Mouse (Mus musculus) thymus, postnatal 10 days (tissue): Measurements from ENCODE around the gene Anxa11.
"Not testable (repeated sequence)": the region's sequence is repeated elsewhere in the genome, so short reads cannot be mapped to it uniquely, and the experiment has no call there.

Experiments used
- DNase-seq, 2 experiments: peaks; one replicate each; pipeline ENCODE4 v3.0.0; 2021; ENCODE audit warnings: low spot score in 2 of 2

Gene Anxa11

DNA sequence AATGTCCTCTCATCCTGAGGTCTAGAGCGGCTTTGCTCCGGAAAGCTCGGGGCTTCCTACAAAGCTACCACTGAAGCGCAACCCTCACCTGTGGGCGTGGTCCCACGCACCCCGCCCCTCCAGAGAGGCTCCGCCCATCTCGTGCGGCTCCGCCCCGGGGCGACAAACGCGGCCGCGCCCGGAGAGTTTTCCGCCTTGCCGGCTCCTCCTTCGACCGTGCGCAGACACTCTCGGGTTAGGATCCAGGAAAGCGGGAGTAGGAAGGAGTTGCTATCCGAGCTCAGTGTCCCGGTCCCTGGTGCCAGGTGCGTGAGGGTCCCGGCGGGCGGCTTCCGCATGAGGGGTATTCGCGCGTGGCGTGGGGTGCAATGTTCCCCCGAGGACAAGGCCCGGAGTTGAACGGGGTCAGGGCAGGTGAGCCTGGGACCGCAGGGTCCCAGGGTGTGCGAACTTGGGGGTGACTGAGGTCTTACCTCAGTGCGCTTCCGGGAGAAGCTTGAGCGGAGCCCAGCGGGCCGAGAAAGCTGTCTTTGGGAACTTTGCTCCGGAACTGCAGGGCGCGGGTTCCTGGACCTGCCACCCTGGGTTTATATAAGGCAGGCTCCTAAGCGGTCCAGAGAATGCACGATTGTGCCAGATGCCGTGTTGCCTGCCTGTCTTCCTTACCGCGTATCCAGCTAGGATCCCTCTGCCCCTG, at the start of gene Anxa11:
Gene Anxa11 (plus strand): TSS at position 166 of the 697 bp plus-strand sequence.
- peak; percentile 81 to 94 for DNase-seq

DNA sequence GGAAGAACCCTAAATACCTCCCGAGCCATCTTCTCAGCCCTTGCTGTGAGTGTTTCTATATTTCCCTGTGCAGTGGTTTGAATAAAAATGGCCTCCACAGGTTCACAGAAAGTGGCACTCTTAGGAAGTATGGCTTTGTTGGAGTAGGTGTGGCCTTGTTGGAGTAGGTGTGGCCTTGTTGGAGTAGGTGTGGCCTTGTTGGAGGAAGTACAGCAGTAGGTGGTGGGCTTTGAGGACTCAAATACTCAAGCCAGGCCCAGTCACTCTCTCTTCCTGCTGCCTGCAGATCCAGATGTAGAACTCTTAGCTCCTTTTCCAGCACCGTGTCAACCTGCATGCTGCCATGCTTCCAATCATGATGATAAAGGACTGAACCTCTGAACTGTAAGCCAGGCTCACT, 47.6 kb upstream of the Anxa11 start:
- DNase-seq = no peak

DNA sequence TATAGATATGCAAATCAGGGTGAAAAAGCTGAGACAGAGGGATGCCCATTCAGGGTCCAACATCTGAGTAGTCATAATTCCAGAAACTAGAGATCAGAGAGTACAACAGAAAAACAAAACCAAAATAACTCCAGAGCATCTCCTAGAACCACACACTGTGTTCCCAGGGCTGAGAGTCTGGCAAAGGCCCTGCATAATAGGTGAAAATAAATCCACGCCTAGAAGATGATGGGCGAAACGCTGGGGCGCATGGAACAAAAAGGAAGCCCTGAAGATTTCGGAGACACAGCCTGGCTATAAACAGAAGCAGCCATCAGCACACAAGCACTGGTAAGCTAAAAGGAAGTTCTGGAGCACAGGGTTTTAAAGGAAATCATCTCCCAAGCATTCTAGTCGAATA, 46.9 kb upstream of the Anxa11 start:
- DNase-seq = no peak

DNA sequence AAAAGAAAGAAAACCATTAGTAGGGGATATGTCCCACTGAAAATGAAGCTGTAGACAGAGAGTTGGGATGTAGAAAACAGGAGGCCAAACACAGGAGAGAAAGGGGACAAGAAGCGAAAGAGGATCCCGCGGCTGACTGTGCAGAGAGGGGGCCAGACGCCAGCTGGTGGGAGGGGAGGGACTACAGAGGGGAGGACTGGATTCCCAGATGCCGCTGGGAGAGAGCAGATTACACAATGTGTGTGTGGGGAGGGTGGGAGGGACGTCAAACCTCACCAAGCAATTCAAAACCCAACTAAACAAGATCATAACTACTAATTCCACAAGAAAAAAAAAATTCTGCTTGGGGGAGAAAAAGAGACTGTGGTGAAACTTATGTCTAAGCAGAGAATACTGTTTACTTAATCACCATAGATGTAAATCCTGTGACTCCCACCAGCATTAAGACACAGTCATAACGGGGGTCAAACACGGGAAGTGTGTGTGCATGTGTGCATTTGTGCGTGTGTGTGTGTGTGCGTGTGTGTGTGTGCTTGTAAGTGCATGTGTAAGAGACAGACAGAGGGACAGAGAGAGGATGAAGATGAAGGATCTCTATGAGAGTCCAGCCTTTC, 46.3 kb upstream of the Anxa11 start:
- no peak for DNase-seq

DNA sequence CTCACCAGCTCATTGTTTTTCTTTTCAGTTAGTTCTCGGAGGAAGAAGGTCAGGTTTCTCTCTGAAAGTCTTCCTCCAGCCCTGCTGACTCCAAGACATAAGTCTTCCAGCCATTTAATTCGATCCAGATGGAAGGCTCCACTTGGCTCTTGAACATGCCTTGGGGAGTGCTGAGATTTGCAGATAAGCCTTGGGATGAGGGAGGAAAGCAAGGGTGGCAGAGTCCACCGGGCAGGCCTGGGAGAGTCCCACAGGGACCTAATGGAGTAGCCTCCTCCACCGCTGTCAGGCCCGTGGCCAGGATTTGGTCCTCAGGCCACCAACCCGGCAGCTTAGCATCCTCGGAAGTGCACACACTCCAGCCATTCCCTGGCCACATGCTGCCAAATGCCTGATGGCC, 45.3 kb upstream of the Anxa11 start:
- no peak for DNase-seq

DNA sequence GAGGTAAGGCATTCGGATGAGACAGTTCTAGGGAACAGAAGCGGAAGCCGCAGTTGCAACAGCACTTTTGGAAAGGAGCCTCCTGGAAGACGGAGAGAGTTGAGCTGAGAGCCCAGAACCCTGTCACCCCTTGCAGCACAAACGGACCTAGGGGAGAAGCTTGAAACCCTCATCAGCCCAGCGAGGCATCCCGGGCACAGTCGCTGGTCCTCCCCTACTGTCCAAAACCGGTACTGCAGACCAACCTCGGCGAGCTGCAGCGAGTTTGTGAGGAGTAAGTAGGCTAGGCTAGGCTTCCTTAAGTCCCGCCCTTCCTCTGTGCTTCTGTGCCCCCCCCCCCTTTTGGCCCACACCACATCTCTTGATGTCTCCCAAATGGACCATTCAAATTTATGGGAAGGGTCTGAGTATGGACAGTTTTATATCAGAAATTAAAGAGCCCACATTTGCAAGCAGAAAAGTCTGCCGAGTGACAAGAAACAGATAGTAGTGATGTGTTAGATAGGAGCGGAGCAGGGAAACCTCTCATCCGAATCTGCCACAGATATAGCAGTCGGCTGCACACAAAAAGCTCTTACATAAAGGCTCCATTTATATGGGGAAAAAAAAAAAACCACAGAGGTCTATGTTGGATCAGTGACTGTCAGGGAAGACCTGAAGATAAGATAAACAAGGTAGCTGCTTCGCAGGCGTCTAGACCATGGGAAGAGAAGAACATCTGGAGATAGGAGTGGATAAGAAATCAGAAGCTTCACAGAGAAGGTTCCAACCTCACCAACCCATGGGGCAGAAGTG, 41.6 kb upstream of the Anxa11 start:
- DNase-seq = peak; percentile 69 to 90

DNA sequence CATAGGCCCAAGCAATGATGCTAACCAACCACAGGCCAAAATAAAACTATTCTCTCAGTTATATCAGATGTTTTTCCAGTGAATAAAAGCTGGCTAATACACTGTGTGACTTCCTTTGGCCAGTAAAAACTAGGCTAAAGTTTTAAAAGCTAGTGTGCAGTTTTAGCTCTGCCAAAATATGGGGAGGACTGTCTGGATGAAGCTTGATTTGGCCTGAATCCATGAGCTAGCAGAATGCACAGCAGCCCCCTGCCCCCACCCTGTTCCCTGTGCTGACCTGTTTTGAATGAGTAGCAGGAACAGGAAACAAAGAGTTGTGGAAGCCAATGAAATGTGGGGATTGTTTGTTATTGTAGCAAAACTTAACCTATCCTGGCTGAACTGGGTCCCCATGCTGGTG, 39.4 kb upstream of the Anxa11 start:
- DNase-seq = no peak

DNA sequence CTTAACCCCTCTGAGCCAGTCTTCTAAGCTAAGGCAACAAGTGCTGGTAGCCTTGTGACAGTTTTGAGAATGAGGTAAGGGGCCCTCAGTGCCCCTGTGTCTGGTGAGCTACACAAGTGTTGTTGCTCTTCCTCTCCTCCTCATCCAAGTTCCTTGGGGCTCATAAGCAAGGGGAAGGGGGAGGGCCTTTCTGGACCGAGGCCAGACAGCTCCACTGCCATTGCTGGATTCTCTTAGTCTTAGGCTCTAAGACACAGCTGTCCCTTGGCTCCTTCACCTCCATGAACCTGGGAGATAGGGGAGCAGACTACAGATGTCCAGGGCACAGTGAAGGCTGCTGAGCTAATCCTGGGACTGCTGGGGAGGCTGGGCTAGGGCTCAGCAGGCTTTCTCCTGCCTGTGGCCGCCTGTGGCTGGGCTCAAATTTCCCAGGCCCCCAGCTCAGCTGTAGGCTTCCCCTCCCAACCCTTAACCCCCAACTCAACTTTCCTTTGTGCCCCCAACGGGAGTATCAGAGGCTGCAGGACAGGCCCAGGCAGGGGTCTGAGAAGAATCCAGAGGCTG, 38.6 kb upstream of the Anxa11 start:
- DNase-seq = no peak

DNA sequence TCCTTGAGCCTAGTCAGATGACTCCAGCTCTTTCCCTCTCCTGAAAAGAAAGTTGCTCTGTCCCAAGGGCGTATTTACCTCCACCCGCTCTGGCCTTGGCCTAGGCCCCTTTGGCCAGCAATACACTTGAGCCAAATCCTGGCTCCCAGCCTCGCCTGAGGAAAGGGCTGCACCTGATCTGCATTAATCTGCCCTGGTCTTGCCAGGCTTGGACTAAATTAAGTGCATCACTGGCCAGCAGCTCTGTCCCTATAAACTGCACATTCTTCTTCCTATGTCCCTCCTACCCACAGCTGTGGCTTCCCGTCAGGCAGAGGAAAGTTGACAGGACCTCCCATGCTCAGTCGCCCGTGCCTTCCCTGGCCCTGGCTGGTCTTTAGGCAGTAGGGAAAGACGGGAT, 36.1 kb upstream of the Anxa11 start:
- no peak for DNase-seq

DNA sequence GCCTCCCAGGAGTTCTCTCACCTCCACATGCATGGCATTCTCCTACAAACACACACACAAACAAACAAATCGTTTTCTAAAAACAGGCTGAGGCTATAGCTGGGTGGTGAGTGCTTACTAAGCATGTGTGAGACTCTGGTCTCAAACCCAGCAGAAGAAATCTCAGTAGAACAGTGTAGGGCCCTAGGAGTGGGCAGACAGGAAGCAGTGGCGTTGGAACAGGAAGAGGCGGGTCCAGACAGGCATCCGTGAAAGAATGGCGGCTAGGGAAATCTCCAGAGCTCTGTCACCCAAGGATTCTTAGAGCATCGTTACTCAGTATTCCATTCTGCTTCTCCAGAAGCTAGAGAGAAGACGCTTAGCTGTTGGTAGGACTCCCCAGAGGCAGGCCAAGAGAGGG, 35.4 kb upstream of the Anxa11 start:
- DNase-seq = no peak

DNA sequence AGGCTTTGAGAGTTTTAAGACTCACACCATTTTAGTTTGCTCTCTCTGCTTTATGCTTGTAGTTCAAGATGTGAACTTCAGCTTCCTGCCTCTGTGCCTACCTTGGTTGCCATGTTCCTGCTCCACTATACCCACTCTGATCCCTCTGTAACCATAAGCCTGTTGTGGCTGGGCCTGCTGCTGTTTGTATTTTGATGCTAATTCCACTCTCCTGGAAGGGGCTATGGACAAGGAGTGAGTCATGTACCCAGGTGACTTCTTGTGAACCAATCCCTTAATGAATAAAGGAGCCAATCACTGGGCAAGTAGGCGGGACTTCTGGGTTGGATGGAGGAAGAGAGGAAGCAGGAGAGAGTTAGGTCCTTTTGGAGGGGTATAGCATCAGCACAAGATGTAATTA, 30.9 kb upstream of the Anxa11 start:
- DNase-seq = not testable (repeated sequence)

DNA sequence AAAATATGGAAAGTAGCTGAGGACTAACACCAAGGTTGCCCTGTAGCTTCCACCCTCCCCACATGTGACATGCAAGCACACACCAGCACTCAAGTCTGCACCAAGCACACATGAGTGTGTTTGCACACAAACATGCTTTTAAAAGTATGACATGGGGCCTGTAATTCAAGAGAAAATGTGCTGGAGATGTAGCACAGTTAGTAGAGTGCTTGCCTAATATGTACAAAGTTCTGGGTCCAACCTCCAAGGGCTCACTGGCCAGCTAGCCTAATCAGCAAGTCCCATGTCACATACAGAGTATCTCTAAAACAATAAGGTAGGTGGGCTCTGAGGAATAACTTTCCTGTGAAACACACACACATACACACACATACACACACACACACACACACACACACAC, 27.8 kb upstream of the Anxa11 start:
- DNase-seq = no peak

DNA sequence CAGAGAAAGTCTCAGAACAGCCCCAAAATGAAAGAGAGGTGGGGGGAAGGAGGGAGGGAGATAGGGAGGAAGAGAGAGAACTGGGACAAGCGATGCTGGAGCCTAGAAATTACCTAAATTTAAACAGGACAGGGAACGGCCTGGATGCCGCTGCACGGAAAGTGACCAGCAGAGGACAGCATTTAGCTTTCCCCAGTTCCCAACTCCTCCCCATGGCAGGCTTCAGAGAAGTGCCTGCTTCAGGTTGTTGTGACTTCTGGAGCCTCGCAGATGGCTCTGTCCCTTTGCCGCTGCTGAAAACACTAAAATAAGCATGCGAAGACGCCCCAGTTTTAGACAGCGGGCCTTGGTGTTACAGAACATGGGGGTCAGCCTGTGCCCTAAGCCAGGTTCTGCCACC, 25.5 kb upstream of the Anxa11 start:
- peak in 1 of 2 experiments; percentile 57 for DNase-seq

DNA sequence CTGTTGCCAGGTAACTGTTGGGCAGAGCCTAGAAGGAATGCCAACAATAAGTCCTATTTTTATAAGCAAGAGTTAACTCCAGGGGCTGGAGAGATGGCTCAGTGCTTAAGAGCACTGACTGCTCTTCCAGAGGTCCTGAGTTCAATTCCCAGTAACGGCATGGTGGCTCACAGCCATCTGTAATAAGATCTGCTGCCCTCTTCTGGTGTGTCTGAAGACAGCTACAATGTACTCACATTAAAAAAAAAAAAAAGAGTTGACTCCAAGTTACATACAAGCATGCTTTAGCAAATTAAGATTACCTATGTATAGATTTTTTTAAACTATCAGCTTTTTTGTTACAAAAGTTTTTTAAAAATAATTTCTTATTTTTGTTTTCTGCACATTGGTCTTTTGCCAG, 19.4 kb upstream of the Anxa11 start:
- DNase-seq = no peak

DNA sequence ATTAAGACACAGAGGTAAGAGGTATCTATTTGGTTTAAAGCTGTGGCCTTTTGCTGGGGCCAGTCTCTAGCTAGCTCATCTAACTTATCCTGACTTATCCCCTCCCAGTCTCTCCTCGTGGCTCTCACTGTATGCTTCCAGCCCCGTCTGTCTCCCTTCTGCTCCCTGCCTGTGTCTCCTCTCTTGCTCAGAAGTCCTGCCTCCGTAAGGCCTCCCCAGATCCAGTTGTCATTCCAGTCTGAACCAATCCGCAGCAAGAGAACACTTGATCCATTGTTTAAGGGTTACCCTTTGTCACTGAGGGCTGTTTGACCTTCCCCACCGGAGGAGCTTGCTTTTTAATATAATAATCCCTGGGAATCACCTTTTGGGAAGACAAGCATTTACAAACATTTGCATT, 17.0 kb upstream of the Anxa11 start:
- DNase-seq = no peak

DNA sequence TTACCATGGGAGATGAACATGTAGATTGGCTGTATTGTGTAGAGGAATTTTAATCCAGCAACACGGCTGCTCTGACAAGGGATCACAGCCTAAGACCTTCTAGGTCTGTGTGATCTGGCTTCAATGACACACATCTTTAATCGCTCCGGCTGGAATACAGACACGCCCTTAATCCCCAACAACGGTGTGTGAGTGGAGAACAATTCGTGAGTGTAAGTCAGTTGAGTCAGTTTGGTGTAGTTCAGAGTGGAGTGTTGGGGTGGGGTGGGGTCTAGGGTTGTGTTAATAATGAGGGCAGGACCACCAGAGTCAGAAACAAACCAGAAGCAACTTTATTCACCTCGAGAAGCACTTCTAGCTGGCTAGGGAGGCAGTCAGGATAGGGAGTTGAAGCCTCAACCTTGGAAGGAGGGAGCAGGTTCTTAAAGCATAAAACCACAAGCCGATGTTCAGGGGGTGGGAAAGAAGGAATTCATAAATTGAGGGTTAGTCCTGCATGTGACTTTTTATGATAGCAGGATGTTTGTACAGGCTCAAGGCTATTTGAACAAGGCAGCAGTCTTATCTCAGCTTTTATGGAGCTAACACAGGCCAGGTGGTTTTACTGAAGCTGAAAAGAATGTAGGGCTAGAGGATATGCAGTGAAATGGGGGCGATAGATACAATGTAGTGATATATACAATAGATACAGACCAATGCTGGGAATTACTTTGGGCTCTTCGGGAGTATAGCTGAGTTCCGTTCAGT, 15.9 kb upstream of the Anxa11 start:
- no peak for DNase-seq

DNA sequence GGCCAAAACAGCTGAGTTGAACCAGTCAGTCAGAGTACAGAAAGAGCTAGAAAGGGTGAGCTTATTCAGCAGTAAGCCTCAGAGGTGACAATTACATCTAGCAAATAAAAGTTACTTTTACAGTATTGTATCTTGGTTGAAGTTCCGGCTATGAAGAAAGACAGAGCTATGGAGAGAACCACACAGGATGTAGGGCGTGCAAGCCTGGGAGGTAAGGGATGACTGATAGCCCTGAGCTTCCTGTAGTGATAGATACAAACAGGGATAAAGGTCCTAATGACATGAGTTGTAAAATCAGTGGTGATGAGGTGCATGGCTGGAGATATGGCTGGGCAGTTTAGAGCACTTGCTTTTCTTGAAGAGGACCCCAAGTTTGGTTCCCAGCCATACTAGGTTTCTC, 15.1 kb upstream of the Anxa11 start:
- DNase-seq = no peak

DNA sequence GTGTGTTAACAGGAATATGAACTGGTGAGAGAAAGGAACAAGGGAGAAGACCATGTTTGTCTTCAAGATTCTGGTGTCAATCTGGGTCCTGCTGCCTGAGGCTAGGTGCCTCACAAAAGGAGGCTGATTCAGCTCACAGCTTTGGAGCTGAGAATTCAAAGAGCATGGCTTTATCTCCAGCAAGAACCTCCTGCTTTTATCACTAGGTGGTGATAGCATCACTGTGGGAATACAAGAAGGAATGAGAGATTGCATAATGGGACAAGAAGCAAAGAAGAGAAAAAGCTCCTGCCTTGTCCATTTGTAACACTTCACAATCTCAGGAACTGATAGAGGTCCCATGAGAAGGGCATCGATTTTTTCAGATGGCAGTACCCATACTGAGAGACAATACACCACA, 10.6 kb upstream of the Anxa11 start:
- DNase-seq = no peak

DNA sequence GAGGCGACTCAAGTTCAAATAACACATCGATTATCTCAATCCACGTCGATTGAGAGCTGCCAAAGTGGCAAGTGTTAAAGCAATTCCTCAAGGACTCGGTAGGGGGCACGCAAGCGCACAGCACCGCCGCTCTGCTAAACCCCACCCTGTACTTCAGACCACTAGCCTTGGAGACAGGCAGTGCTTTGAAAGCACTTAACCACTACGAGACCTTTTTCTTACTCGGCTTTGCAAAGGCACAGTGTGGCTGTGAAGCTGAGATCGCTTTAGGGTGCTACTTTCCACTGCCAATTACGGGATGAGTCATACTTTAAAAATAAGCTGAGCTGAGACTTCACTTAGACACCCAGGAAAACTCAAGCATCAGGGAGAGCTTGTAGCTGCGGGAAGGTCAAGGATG, 9.7 kb upstream of the Anxa11 start:
- peak; percentile 31 to 71 for DNase-seq

DNA sequence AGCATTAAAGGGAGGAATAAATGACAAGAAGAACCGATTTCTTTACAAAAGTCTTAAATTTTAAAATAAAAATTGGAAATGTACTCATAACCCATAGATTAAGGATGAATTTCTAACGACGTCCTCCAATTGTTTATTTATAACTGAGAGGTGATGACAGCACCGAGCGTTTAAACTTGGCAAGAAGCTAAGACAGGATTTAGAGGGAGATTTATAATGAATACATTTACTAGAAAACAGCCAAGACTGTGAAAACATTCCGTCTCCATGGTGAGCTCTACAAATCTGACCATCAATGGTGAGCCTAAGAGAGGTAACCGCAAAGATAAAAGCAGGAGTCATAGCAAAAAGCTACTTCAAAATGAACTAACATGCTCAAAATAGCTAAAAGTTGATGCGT, 3.5 kb upstream of the Anxa11 start:
- no peak for DNase-seq

DNA sequence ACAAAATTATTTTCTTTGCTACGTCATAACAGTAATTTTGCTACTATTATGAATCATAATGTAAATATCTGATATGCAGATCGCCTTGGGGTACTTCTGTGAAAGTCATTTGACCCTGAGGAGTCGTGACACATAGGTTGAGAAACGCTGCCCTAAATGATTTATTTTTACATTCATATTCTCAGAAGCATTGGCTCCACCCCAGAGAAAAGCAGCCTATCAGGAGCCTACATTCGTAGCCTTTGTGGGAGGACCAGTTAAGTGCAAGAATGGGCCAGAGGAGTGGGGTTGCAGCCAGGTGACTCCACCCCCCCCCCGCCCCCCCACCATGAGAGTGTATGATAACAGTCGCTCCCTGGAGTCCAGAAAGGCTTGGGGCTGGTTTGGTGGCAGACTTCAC, 2.2 kb upstream of the Anxa11 start:
- DNase-seq = no peak

DNA sequence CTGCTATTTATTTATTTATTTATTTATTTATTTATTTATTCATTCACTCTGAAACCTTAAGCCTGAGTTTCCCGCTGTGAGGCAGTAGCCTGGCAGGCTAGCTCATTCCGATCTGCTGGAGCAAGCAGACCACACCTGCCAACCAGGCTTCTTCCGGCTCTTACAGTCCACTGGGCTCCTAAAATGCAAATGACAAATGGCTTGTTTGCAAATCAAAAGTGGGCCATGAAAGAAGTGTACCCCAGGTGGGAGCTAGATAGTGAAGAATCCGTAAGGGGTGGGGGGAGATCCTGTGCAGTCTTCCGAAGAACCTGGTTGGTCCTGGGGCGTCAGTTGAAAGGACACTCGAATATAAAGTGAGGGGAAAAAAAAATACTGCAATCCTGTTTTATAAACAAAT, 995 bp upstream of the Anxa11 start:
- DNase-seq = no peak
